Mouse (Mus musculus) fat pad, adult 2 months (tissue): ENCODE data around the gene Sidt2.

ENCODE experiments used
- DNase-seq: peaks from one replicate; pipeline ENCODE4 v3.0.0-alpha.2; 2011; ENCODE audit warnings: low read depth, low spot score; ENCODE audit errors: extremely low read depth

Gene Sidt2

DNA sequence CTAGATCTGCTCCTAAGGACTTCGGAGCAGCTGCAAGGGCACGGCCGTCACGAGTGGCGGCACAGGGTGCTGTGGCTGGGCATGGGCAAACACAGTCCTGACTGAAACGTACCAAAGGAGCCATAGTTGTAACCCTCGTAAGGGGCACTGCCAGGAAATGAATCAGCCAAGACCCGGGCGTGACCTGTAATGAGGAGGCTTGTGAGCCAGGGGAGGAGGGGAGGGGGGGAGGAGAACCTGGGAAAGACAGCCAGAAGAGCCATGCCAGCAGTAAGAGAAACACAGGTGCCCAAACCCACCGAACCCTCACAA lies 8.2 kb downstream of the Sidt2 start:
- DNase-seq = no peak

DNA sequence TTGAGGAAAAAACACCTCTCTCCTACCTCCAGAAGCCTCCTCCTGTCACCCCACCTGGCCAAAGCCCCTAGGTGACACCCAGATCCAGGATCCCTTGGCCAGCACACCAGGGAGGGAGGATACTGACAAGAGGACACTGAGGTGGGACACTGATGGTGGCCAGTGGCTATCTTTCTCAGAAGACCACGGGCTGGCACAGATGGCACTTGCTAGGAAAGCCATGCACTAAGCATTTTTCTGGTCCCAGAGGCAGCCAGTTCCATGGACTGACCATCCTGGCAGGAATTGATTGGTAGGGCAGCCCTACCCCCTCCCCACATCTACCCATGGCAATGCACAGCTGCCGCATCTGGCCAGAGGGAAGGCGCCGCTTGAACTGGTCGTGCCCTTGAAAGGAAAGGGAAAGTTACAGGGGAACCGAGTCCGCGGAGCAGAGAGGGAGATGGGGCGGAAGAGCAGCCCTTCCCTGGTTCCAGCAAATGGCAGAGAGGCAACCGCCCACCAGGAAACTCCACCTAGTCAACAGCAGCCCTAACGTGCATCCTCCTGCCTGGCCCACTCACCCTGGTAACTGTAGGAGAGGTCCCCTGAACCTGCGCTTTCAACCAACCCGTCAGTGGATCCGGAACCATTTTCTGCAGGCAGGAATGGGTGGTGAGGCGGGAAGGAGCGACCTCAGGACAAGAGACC lies 8.7 kb downstream of the Sidt2 start:
- no peak for DNase-seq

DNA sequence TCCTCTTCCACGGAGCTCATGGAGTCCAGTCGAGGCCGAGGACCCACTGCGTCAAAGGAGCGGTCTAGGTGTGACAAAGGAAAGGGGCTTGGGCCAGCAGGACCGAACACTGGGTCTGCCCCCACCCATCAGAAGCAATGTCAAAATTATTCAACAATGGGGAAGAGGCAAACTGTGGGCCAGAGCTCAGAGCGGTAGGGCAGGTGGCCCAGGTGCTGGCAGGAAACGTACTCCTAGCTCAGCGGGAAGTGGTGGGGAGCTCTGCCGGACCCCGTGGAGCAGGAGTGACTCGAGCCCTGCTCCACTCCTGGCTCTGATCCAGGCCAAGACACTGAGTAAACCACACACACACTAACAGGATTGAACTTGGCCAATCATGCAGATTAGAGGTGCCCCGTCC lies 9.3 kb downstream of the Sidt2 start:
- DNase-seq = no peak

DNA sequence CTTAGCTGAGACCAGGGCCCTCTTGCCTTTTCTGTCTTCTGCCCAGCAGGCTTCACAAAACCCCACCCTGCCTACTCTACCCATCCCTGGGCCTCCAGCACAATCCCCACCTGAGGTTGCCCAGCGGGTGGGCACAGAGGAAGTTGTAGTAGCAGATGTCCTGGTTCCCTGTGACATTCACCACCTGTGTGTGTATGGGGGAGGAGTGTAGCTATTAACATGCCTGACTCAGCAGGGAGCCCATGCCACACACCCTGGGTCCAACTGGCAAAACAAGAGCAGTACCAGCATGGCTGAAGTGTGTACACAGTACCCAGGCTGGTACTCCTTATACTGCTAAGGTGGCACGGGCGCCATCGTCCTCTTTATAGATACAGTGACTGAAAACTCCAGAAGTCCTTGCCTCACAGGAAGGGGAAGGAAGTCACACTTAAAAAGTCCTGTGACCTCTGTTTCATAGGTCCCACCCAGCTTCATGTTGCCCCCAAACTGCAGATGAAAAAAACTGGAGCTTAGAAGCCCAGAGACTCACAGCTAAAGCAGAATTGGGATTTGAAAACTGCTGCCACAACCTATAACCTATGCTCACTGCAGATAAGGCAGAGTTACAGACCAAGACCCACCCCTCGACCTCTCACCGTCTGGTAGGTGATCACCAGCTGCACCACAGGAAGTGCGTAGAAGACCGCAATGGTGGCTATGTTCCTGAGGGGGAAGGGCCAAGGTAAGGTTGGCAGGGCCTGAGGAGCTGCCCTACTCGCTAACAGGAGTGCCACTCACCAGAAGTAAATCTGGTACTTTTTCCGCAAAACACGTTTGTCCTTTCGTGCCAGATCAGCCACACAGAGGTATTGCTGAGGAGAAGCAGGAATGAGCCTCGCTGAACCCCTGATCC lies 10.3 kb downstream of the Sidt2 start:
- DNase-seq = no peak

DNA sequence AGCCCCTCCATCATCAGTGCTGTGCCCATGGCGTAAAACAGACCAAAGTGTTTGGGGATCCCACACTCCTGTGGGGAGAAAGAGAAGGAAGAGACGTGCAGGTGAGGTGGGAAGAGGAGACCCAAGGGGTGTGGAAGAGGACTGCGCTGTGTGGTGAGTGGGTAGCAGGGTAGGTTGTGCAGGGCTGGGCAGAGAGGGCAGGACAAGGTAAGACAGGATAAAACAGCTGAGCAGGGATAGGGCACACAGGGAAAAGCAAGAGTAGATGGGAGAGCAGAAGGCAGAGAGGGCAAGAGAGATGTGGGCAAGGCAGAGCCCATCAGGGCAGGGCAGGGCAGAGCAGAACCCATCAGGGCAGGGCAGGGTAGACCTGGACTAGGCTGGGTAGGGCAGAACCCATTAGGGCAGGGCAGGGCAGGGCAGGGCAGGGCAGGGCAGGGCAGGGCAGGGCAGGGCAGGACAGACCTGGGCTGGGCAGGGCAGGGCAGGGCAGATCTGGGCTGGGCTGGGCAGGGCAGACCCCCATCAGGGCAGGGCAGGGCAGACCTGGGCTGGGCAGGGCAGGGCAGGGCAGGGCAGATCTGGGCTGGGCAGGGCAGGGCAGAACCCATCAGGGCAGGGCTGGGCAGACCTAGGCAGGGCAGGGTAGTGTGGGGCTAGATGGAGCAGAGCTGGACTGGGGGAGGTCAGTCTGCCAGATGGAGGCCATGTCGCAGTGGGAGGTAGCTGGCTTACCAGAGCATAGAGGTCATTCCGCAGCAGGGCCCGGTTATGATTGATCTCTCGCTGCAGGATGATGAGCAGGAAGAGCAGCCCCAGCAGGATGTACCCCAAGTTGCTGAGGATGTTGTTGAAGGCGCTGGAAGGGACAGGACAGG lies 11.2 kb downstream of the Sidt2 start:
- DNase-seq = no peak

DNA sequence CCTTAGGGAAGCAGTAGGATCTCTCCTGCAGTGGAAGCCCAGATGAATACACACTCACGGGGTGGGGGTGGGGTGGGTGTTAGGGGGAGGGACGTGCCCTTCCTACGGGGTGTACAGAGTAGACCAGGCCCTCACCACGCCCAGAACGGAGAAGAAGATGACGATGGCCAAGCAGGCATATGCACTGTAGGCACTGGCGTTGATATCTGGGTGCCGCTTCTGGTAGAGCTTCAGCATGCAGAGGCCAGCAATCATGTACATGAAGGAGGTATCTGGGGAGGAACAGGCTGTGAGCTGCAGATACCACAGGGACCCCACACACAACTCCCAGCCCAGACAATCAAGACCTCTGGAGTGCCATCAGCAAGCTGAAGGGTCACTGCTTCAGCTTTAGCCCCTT lies 12.1 kb downstream of the Sidt2 start:
- no peak for DNase-seq

DNA sequence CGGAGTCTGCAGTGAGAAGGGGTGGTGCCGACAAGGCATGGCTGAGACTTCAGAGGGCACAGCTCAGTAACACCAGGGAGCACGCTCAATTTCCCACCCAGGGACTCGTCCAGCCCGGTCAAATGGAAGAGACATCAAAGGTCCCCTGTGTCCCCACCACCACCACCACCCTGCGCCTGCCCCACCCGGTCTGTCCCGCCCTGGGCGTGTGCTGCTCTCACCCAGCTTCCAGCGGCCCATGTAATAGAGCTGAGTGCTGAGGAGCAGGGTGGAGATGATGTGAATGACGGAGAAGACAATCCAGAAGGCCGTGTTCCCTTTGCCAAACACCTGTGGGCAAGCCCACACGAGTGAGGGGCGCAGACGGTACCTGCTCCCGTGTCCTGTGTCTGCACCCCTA lies 12.6 kb downstream of the Sidt2 start:
- no peak for DNase-seq

DNA sequence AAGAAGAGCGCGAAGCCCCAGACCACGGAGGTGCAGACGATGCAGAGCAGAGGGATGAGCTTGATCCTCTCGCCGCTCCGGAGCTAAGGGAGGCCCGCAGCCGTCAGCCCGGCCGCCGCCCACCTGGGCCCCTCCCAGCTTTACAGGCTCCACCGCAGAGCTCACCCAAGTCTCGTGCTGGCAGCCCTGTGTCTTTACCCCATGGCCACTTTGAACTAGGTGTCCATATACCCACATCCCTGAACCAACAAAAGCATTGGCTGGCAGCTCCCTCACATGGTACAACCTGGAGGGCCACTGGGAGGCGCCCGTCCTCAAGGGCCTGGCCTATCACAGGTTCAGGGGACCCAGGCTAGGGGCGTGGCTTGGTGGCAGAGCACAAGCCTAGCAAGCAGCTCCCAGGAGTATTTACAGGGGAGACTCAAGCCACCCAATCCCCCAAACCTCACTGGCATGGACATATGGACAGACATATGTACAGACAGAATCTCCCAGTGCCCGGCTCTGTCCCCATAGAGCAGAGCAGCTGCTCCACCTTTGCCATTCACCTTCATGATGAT lies 13.6 kb downstream of the Sidt2 start:
- DNase-seq = no peak

DNA sequence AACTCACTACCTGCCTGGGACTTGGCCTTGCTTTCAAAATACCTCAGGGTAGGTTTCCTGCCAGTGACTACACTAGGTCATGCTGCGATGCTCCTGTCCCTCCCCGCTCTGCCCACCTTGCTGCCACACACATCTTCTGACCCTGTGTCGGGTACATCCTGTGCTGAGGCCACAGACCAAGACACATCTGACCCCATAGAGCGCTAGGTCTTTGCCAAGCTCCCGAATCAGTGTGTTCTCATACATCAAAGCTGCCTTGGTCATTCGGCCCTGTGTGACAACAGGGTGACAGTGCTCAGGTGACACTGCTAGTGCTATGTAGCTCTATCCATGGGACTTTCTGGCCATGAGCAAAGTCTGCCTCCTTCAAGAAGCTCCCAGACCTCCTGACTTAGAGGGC lies 15.3 kb downstream of the Sidt2 start:
- DNase-seq = no peak

DNA sequence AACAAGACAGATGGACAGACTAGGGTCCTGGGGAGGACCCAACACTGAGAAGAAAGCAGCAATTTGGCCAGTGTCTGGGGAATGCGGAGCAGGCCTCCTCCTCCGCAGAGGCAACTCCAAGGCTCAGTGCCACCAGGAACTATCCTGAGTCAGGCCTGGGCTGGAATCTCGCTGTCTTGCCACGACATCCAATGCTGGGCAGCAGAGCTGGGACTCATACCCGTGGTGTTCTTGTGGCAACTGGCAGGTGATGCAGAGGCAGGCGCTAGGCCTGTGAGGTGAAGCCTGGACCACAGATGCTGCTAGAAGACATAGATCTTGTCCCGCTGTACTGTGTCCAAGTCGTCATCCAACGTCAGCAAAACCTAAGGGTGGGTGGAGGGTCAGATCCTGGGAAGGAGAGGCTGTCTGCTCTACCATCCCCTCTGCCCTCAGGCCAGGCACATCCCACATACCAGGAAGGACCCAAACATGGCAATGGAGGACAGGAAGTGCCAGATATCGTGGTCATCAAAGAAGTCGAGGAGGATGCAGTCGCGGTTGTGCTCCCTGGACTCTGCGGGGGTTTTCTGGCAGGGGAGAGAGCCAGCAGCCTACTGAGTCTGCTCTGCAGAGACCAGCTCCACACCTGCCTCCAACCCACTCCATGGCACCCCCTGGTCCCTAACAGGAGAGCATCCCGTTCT lies 16.0 kb downstream of the Sidt2 start:
- DNase-seq = no peak

DNA sequence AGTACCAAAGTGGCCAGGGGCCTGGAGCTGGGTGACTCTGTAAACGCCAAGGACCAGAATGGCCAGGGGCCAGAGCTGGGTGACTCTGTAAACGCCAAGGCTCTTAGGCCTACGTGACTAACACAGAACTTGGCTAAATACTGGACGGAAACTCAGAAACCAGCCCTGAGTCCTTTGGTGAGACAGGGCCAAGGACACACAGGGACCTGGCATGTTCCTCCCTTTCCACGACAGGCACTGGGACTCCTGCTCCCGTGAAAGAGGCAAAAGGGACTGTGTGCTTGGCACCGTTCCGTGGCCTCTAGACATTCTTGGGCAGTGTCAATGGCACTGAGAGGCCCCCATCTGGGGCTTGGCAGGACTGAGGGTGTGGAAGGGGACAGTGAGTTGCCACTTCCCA lies 17.0 kb downstream of the Sidt2 start:
- DNase-seq = no peak

DNA sequence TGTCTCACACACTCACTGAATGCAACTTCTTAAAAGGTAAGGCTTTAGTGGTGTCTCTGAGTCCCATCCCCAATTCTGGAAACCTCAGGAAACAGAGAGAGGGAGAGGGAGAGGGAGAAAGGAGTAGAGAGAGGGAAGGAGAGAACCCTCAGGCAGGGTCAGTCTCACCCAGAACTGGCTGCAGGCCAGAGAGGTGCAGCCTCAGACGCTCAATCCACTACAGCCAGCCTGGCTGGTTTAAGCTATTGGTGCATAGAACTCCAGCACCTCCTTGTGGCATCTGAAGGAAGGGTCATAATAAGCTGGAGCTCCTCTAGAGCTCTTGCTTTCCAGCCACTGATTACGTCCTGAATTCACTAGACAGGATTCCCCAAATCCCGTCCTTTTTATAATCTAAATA lies 18.2 kb downstream of the Sidt2 start:
- DNase-seq = no peak

DNA sequence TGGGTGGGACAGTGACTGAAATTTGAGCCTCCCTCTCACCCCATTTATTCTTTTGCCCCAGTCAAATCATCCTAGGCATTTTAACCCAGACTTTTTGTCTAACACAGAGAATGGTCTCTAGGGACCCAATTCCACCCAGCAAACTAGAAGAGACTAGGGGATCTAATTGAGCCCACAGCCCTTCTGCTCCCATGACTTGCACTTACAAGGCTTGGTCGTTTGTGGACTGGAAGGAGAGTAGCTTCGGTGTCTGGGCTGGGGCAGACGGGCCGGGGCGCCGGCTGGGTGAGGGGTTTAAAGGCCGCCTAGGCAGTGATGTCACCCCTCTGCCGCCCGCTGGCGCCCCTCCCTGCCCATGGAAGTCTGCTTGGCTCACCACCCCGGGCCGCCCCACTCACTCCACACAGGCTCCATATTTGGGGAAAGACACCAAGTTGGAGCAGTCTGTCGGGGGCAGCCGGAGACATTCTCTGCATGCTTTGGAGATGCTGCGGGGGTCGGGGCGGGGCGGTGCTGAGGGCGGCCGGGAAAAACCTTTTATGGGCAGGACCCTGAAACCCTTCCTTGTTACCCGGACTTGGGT lies 19.3 kb downstream of the Sidt2 start, which contains the start of gene Tagln:
Tagln (minus strand) TSS at position 431 of the 583 bp plus-strand sequence.
- no peak for DNase-seq

DNA sequence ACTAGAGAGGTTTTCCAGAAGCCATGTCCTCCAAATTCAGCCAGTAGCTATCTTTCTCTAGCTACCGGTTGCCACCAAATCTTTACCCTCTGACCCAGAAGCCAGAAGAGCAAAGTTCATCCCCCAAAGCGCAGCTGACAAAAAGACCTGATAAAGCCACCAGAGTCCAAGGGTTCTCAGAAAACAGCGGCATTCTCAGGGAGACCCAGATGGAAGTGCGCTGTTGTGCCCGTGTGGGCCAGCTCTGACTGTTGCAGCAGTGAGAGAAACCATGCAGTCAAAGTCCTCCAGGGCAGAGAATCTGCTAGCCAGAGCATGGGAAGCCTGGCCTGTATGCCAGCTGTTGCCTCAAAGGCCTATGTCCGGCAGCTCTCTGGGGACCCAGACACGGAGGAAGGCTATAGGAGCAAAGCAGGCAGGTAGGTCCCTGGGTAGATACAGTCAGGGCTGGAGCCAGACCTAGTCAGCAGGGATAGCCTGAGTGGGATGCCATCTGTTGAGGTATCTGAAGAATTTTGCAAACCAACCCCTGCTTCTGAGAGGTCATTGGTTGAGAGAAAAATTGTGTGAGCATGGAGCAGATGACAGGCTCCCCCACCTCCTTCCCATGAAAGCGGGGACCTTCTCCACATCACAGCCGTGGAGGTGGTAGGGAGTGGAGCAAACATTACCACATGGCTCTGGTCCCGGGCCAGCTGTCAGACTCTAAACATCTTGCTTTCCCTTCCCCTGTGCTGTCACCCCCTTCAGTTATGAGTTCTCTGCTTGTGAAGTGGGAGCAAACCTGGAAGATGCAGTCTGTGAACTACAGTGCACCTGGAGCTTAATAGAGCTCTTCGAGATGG lies 22.3 kb downstream of the Sidt2 start:
- no peak for DNase-seq

DNA sequence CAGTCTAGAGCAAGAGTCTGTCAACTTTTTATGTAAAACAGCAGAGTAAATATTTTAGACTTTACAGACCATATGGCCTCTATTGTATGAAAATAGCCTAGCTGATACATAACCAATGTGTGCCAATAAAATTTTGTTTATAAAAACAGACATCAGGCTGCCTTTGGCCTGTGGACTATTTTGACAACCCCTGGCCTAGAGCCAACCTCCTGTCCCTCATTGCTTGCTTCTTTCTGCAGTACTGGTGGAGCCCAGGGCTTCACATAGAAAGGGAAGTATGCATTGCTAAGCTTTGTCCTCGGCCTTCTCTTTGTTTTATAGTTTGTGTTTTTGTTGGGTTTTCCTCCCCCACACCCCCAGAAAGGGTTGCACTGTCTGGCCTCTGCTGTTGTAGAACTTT lies 23.1 kb downstream of the Sidt2 start:
- DNase-seq = no peak

DNA sequence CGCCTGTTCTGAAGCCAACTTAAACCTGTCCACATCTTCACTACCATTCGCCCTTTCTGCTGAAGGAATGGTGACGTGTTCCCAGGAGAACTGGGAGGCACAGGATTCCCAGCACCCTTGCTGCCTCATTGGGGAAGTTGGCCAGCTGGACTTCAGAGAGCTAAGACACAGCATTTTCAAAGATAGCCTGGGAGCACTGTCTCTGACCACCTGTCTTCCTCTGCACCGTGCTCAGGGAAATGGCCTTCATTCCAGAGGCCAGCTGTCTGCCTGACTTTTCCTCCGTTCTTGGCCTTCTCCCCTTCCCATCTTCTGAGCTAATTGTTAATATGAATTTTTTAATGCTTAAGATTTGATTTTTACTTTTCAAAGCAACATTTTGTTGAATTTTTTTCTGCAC lies 25.8 kb downstream of the Sidt2 start:
- no peak for DNase-seq

DNA sequence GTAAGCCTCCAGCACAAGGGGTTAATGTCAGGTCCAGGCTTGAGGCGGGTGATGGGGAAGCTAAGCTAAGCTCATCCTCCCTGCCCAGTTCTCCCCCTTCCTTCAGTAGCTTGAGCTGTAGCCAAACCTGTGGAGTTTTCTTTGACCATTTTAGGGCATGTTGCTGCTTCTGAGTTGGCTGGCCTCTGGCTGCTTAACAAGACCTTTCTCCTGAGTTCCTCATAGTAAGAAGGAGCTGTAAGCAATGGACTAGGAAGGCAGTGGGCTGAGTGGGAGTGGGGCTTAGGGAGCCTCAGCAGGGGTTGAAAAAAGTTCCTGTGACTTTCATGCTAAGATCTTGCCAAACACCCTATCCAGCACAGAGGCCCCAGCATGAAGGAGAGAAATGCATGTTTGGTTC lies 35.2 kb downstream of the Sidt2 start:
- DNase-seq = no peak

DNA sequence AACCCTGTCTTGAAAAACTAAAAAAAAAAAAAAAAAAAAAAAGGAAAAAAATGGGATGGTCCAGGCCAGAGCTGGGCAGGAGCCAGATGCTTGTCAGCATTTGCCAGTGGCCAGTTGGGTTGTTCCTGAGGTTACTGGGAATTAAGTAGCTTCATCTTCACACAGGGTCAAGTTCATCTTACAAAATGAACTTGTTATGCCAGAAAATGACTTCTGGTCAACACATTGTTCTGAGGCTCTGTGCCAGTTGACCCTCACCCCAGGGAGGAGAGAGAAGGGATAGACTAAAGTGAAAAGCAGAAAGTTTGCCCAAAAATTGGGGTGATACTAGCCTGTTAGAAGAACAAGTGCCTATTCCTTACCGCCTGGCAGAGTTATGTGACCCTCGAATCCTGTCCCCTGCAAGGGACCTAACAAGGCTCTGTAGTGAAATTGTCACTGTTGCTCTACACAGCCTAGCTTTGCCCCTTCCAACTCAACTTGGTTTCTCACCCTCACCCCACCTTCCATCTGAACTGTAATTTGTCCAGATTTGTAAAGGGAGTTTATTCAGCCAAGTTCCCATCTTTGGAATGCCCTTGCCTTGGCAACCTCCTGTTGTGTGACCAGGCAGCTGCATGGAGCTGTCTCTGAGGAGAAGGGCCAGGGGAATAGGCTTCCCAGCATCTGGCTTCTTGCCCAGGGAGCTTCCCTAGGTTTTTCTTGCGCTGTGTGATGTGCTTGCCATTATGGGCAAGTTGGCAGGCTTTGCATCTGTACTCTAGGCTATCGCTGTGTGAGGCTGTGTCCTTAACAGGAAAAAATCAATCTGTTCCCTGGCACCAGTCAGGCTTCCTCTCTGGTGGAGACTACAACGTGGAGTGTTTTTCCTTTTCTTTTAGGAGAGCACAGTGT lies 37.8 kb downstream of the Sidt2 start:
- DNase-seq = no peak
